Mouse (Mus musculus): ENCODE data around the gene Tex9. TPM values are rescaled to one million over a fixed set of nuclear protein-coding genes. Genes with fewer than 3 reads are reported as not detected.
A peak's percentile ranks its signal among the peaks of the same experiment; 100 is the strongest.

The Tex9 gene
- polyA plus RNA-seq, 1 experiment, result 4.6 TPM

- Histone ChIP-seq H3K79me2 (ENCODE audit: control insufficient read depth, insufficient read depth) (peaks cover 11% of the 10 kb centered on the region), H3K4me3 (ENCODE audit: insufficient read depth, poor library complexity, severe bottlenecking) (no peak overlapping the region)
- TF ChIP-seq CEBPB (IDR thresholded peaks at IDR 0.05; ENCODE audit: low read depth) (no peak), USF1 (IDR thresholded peaks at IDR 0.05; ENCODE audit: low read depth) (no peak), CTCF (IDR thresholded peaks at IDR 0.05; ENCODE audit: control insufficient read depth, insufficient read depth, insufficient read length) (no peak), MYOD1 (IDR thresholded peaks at IDR 0.05; ENCODE audit: control insufficient read depth, insufficient read length, low read depth) (no peak), MYOG (IDR thresholded peaks at IDR 0.05; ENCODE audit: control insufficient read depth, extremely low read depth, insufficient read length) (no peak), MAX (IDR thresholded peaks at IDR 0.05) (no peak), FOSL1 (IDR thresholded peaks at IDR 0.05; ENCODE audit: insufficient read depth, low read length, poor library complexity, severe bottlenecking) (no peak)
Observed at GRCm38 (mm10) chr9:72493984-72494685, 2.1 kb upstream of the Tex9 start.

GRCm38 (mm10) chr9:72493465-72493864 is 1.5 kb upstream of the Tex9 start:
- no peaks in the 10 kb centered on the region for H3K27me3 ChIP-seq (ENCODE audit: control insufficient read depth, insufficient read depth, insufficient read length)
- H3K4me3 ChIP-seq (ENCODE audit: insufficient read depth, poor library complexity, severe bottlenecking), result no peak overlapping the region
- H3K36me3 ChIP-seq (ENCODE audit: control insufficient read depth, insufficient read depth), result no peaks in the 10 kb centered on the region
- peaks cover 3% of the 10 kb centered on the region for H3K79me3 ChIP-seq (ENCODE audit: low read depth)
- TF ChIP-seq MYOG (IDR thresholded peaks at IDR 0.05; ENCODE audit: control insufficient read depth, extremely low read depth, insufficient read length), result no peak
- no peak for TF ChIP-seq FOSL1 (IDR thresholded peaks at IDR 0.05; ENCODE audit: insufficient read depth, low read length, poor library complexity, severe bottlenecking)
- peak; percentile 72 for TF ChIP-seq USF1 (IDR thresholded peaks at IDR 0.05; ENCODE audit: low read depth)
- H3K79me2 ChIP-seq (ENCODE audit: control insufficient read depth, insufficient read depth), result peaks cover 11% of the 10 kb centered on the region
- no peak overlapping the region for H3ac ChIP-seq (ENCODE audit: control insufficient read depth, insufficient read length, low read depth)

More at GRCm38 (mm10) chr9:72493984-72494685, 2.1 kb upstream of the Tex9 start:
- no peaks in the 10 kb centered on the region for H3K27me3 ChIP-seq (ENCODE audit: control insufficient read depth, insufficient read depth, insufficient read length)
- H3ac ChIP-seq (ENCODE audit: control insufficient read depth, insufficient read length, low read depth), result no peak overlapping the region
- peaks cover 3% of the 10 kb centered on the region for H3K79me3 ChIP-seq (ENCODE audit: low read depth)
- H3K36me3 ChIP-seq (ENCODE audit: control insufficient read depth, insufficient read depth), result no peaks in the 10 kb centered on the region

GRCm38 (mm10) chr9:72491559-72492193 is 336 bp downstream of the Tex9 start:
- Histone ChIP-seq H3K4me3 (ENCODE audit: insufficient read depth, poor library complexity, severe bottlenecking) (peak overlapping the region; percentile 72), H3ac (ENCODE audit: control insufficient read depth, insufficient read length, low read depth) (peak overlapping the region; percentile 69), H3K79me3 (ENCODE audit: low read depth) (peaks cover 3% of the 10 kb centered on the region), H3K79me2 (ENCODE audit: control insufficient read depth, insufficient read depth) (peaks cover 11% of the 10 kb centered on the region), H3K27me3 (ENCODE audit: control insufficient read depth, insufficient read depth, insufficient read length) (no peaks in the 10 kb centered on the region), H3K36me3 (ENCODE audit: control insufficient read depth, insufficient read depth) (peaks cover 4% of the 10 kb centered on the region)
- TF ChIP-seq MYOD1 (IDR thresholded peaks at IDR 0.05; ENCODE audit: control insufficient read depth, insufficient read length, low read depth) (no peak), FOSL1 (IDR thresholded peaks at IDR 0.05; ENCODE audit: insufficient read depth, low read length, poor library complexity, severe bottlenecking) (no peak), CEBPB (IDR thresholded peaks at IDR 0.05; ENCODE audit: low read depth) (no peak), MAX (IDR thresholded peaks at IDR 0.05) (peak; percentile 77), CTCF (IDR thresholded peaks at IDR 0.05; ENCODE audit: control insufficient read depth, insufficient read depth, insufficient read length) (no peak), USF1 (IDR thresholded peaks at IDR 0.05; ENCODE audit: low read depth) (no peak)

- no peak overlapping the region for H3ac ChIP-seq (ENCODE audit: control insufficient read depth, insufficient read length, low read depth)
- peaks cover 11% of the 10 kb centered on the region for H3K79me2 ChIP-seq (ENCODE audit: control insufficient read depth, insufficient read depth)
- peaks cover 9% of the 10 kb centered on the region for H3K36me3 ChIP-seq (ENCODE audit: control insufficient read depth, insufficient read depth)
- H3K4me3 ChIP-seq (ENCODE audit: insufficient read depth, poor library complexity, severe bottlenecking), result no peak overlapping the region
- H3K79me3 ChIP-seq (ENCODE audit: low read depth), result peaks cover 3% of the 10 kb centered on the region
- TF ChIP-seq MAX (IDR thresholded peaks at IDR 0.05), result no peak
- no peak for TF ChIP-seq USF1 (IDR thresholded peaks at IDR 0.05; ENCODE audit: low read depth)
- no peak for TF ChIP-seq MYOD1 (IDR thresholded peaks at IDR 0.05; ENCODE audit: control insufficient read depth, insufficient read length, low read depth)
- TF ChIP-seq CEBPB (IDR thresholded peaks at IDR 0.05; ENCODE audit: low read depth), result no peak
- no peak for TF ChIP-seq MYOG (IDR thresholded peaks at IDR 0.05; ENCODE audit: control insufficient read depth, extremely low read depth, insufficient read length)
- TF ChIP-seq FOSL1 (IDR thresholded peaks at IDR 0.05; ENCODE audit: insufficient read depth, low read length, poor library complexity, severe bottlenecking), result no peak
- TF ChIP-seq CTCF (IDR thresholded peaks at IDR 0.05; ENCODE audit: control insufficient read depth, insufficient read depth, insufficient read length), result no peak
- H3K27me3 ChIP-seq (ENCODE audit: control insufficient read depth, insufficient read depth, insufficient read length), result no peaks in the 10 kb centered on the region
Observed at GRCm38 (mm10) chr9:72489131-72489530, 2.9 kb downstream of the Tex9 start.

- TF ChIP-seq MAX (IDR thresholded peaks at IDR 0.05) (no peak), MYOD1 (IDR thresholded peaks at IDR 0.05; ENCODE audit: control insufficient read depth, insufficient read length, low read depth) (no peak), MYOG (IDR thresholded peaks at IDR 0.05; ENCODE audit: control insufficient read depth, extremely low read depth, insufficient read length) (no peak)
- peaks cover 11% of the 10 kb centered on the region for H3K79me2 ChIP-seq (ENCODE audit: control insufficient read depth, insufficient read depth)
- peaks cover 13% of the 10 kb centered on the region for H3K36me3 ChIP-seq (ENCODE audit: control insufficient read depth, insufficient read depth)
- H3K4me3 ChIP-seq (ENCODE audit: insufficient read depth, poor library complexity, severe bottlenecking), result no peak overlapping the region
- peaks cover 3% of the 10 kb centered on the region for H3K79me3 ChIP-seq (ENCODE audit: low read depth)
- no peaks in the 10 kb centered on the region for H3K27me3 ChIP-seq (ENCODE audit: control insufficient read depth, insufficient read depth, insufficient read length)
- H3ac ChIP-seq (ENCODE audit: control insufficient read depth, insufficient read length, low read depth), result no peak overlapping the region
Observed at GRCm38 (mm10) chr9:72488523-72488922, 3.5 kb downstream of the Tex9 start.

DNA sequence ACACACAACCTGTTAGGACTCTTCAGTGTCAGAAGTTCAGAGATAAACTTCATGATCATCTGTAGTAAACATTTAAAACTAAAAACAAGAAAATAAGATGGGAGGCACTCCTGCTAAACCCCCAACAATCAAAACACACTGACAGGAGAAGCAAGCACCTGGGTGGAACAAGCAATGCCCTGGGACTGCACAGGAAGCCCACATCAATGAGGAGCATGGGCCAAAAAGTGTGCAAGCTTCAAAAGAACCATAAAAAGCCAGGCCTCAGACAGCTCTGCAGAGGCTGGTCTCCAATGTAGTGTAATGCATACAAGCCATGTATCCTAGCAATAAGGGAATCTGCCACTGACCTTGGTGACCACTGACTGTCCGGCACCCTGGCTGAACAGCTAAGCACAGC is 12.7 kb downstream of the Tex9 start:
- Histone ChIP-seq H3K36me3 (ENCODE audit: control insufficient read depth, insufficient read depth) (peaks cover 20% of the 10 kb centered on the region), H3K4me3 (ENCODE audit: insufficient read depth, poor library complexity, severe bottlenecking) (no peak overlapping the region), H3K79me2 (ENCODE audit: control insufficient read depth, insufficient read depth) (no peaks in the 10 kb centered on the region), H3K79me3 (ENCODE audit: low read depth) (no peaks in the 10 kb centered on the region), H3K27me3 (ENCODE audit: control insufficient read depth, insufficient read depth, insufficient read length) (no peaks in the 10 kb centered on the region), H3ac (ENCODE audit: control insufficient read depth, insufficient read length, low read depth) (no peak overlapping the region)
- no peak for TF ChIP-seq CEBPB (IDR thresholded peaks at IDR 0.05; ENCODE audit: low read depth)
